ENCODE assay signal across 1 mouse cellular context in genomic region chr1:59698207-59698606, GRCm38 (mm10).
TF ChIP-seq lines count a peak whose summit lies in the region.

No protein-coding gene starts in this region.

TF ChIP-seq in ES-E14, 5 proteins besides CTCF, POLR2A, EP300 and RAD21 (continued from another document):
- TF ChIP-seq ZC3H11A (IDR thresholded peaks at IDR 0.05; ENCODE audit: borderline replicate concordance, low read depth, low read length) (no peak), HCFC1 (IDR thresholded peaks at IDR 0.05; ENCODE audit: borderline replicate concordance, insufficient read depth, low read length) (no peak)
